Mouse (Mus musculus) heart, adult 2 months (tissue): ENCODE measurements at regions not wholly inside any gene's neighbourhood (a gene's known extent, or its start where the extent isn't known, plus 50 kb on each side); places are given as distances from the start of the nearest gene placed in this dataset.

Experiments
- CTCF ChIP-seq: fragments of 200-600 bp; IDR thresholded peaks from 2 replicates; pipeline ENCODE4 v1.8.1; 2022; ENCODE audit warnings: antibody characterized with exemption, mild to moderate bottlenecking, moderate library complexity
- POLR2A ChIP-seq: fragments of 200-500 bp; IDR thresholded peaks from 2 replicates; pipeline ENCODE4 v1.6.1; 2011; ENCODE audit warnings: mild to moderate bottlenecking, low read depth, low read length, control low read depth; ENCODE audit not compliant: insufficient read depth

GRCm38 (mm10) chr9:94016747-94017487, 521.0 kb downstream of the 1190002N15Rik start:
- TF ChIP-seq CTCF (no peak), POLR2A (no peak)
